ENCODE assay signal across 27 mouse cellular contexts in genomic region chr3:37781086-37781485, GRCm38 (mm10). TPM values are rescaled to one million over a fixed set of nuclear protein-coding genes. Genes with fewer than 3 reads are reported as not detected.
DNase-seq lines count a peak whose midpoint lies in the region; ATAC-seq and TF ChIP-seq lines count a peak whose summit lies in the region.
"Had no signal": no experiment of that assay in that cellular context is flagged by ENCODE, and none has a peak within 500 bp of the region (broad histone marks: within the 10 kb centered on the region; RNA-seq: fewer than 3 reads in every experiment).

No protein-coding gene starts in this region.

- H3K9me3 ChIP-seq in heart, postnatal 0 days (replicated peaks; ENCODE audit: control insufficient read depth, low read length), result no peaks in the 10 kb centered on the region
- H3K9me3 ChIP-seq: embryonic facial prominence, embryonic 10.5 days; embryonic facial prominence, embryonic 13.5 days; forebrain, embryonic 12.5 days; forebrain, embryonic 15.5 days had no signal

- no peak overlapping the region for H3K4me3 ChIP-seq in heart, postnatal 0 days (ENCODE audit: low read depth, low read length)
- H3K4me3 ChIP-seq: embryonic facial prominence, embryonic 10.5 days; embryonic facial prominence, embryonic 13.5 days; forebrain, embryonic 12.5 days; forebrain, embryonic 15.5 days; heart, adult 2 months; heart, embryonic 13.5 days had no signal

- 81% methylated on average over 2 of the region's 2 CpGs for WGBS in heart, postnatal 0 days

- H3K27me3 ChIP-seq in heart, postnatal 0 days (ENCODE audit: control insufficient read depth, insufficient read depth, low read length), result no peaks in the 10 kb centered on the region
- H3K27me3 ChIP-seq: embryonic facial prominence, embryonic 13.5 days; forebrain, embryonic 15.5 days; heart, embryonic 13.5 days had no signal

- peak; percentile 88 for DNase-seq in heart, adult 11 months
- no peak for DNase-seq in heart, postnatal 25 days (ENCODE audit: low spot score)
- DNase-seq in heart, postnatal 0 days (ENCODE audit: low spot score), result no peak
- DNase-seq in heart, adult 9 months (ENCODE audit: low spot score in 2 of 2), result no peak
- DNase-seq in testis, postnatal 14 days (ENCODE audit: low spot score), result peak; percentile 23
- DNase-seq in cerebellum, adult 11-12 months, result no peak
- DNase-seq: adrenal gland, adult 2 months; adrenal gland, postnatal 14 days; cerebellum, adult 11 months; cerebellum, adult 8-10 months; cerebellum, postnatal 10 days; cerebellum, postnatal 36 days; embryo, embryonic 11 days; gastrocnemius, postnatal 10 days; heart, adult 2 months; heart, postnatal 36 days; kidney, adult 2 months had no signal

- 0 out of 2 replicates have a peak overlapping the region, but pooled peaks have one; percentile 18 for H3K27ac ChIP-seq in heart, postnatal 0 days (ENCODE audit: low read depth)
- H3K27ac ChIP-seq: embryonic facial prominence, embryonic 10.5 days; embryonic facial prominence, embryonic 13.5 days; forebrain, embryonic 12.5 days; forebrain, embryonic 15.5 days; heart, adult 2 months; heart, embryonic 13.5 days; hindbrain, embryonic 14.5 days; hindbrain, postnatal 0 days had no signal

- H3K9ac ChIP-seq in heart, postnatal 0 days (replicated peaks; ENCODE audit: low read depth, low read length), result no peak overlapping the region
- H3K9ac ChIP-seq: embryonic facial prominence, embryonic 13.5 days; forebrain, embryonic 12.5 days; forebrain, embryonic 15.5 days; heart, embryonic 13.5 days; hindbrain, embryonic 14.5 days had no signal

- no peaks in the 10 kb centered on the region for H3K4me1 ChIP-seq in heart, postnatal 0 days (ENCODE audit: control insufficient read depth, insufficient read depth)
- H3K4me1 ChIP-seq: embryonic facial prominence, embryonic 13.5 days; forebrain, embryonic 15.5 days; heart, embryonic 13.5 days had no signal

- no peak for TF ChIP-seq CTCF in heart, postnatal 0 days (IDR thresholded peaks at IDR 0.05; ENCODE audit: low read depth)

- no peaks in the 10 kb centered on the region for H3K36me3 ChIP-seq in heart, postnatal 0 days (replicated peaks; ENCODE audit: control insufficient read depth, insufficient read depth, low read length)
- H3K36me3 ChIP-seq: embryonic facial prominence, embryonic 10.5 days; embryonic facial prominence, embryonic 13.5 days; forebrain, embryonic 12.5 days; forebrain, embryonic 15.5 days; heart, embryonic 13.5 days had no signal

- intact Hi-C loops in heart, postnatal 25 days (cut with DNase I), result no loop called here

- ATAC-seq in heart, postnatal 0 days (ENCODE audit: insufficient read depth, low read depth), result no peak
- ATAC-seq: CD4-positive, CD25-positive, alpha-beta regulatory T cell, adult 4 months; forebrain, embryonic 15.5 days; hindbrain, postnatal 0 days; inflammation-experienced regulatory T-cells, adult 6 months; intestine, postnatal 0 days had no signal

- no peak overlapping the region for H3K4me2 ChIP-seq in heart, postnatal 0 days (ENCODE audit: low read depth, low read length)
- H3K4me2 ChIP-seq: embryonic facial prominence, embryonic 13.5 days; forebrain, embryonic 12.5 days; forebrain, embryonic 15.5 days; heart, embryonic 13.5 days; hindbrain, embryonic 14.5 days had no signal

- no peak for TF ChIP-seq EP300 in heart, postnatal 0 days (IDR thresholded peaks at IDR 0.05; ENCODE audit: low read depth)

RNA-seq across cellular contexts. Expression of gene Gm5148, which starts 56.8 kb away (rescaled TPM):
- total RNA-seq in heart, postnatal 25 days (2021), result not detected
- not detected in 2 replicates for total RNA-seq in heart, postnatal 0 days (2014; rRNA removed; ENCODE audit: low replicate concordance)
- polyA plus RNA-seq in heart, postnatal 0 days (2015; fragmentation: Nextera tagmentation; extraction: Ambion mirVana), result 1.8 and 2.0 TPM in 2 replicates
- total RNA-seq: adrenal gland, postnatal 14 days had no signal

Comparison
In these comparisons a context has a peak if more than half of its experiments do, and no peak if none do; other contexts are left out.
1. DNase-seq: peak in heart, adult 11 months (single experiment) and testis, postnatal 14 days (single experiment); none in heart, postnatal 25 days (single experiment), heart, postnatal 0 days (single experiment), heart, adult 9 months (0 of 2) and cerebellum, adult 11-12 months (single experiment).